Mouse (Mus musculus): Measurements from ENCODE around the gene Foxk1. TPM values are rescaled to one million over a fixed set of nuclear protein-coding genes. Genes with fewer than 3 reads are reported as not detected.

Gene Foxk1
- polyA plus RNA-seq, 1 experiment from 2014 or later = 6.5 TPM

DNA sequence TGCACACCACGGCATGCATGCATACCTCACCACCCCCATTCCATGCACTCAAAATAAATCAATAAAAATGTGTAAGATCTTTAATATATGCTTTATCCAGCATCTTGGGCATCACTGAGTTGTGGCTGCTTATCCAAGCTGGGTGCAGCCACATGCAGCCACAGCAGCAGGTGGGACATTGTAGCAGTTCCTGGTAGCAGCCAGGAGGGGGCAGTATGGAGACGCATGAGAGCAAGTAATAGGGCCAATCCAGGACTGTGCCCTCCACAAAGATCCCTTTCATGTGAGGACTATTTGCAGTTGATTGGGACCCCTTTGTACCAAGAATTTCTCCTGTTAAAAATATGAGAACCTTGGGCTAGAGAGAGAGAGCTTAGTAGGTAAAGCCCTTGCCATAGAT lies 81.2 kb downstream of the Foxk1 start:
- ATAC-seq (ENCODE audit: low FRiP score, low TSS enrichment) = no peak
- no peak overlapping the region for H3K4me2 ChIP-seq (replicated peaks; ENCODE audit: low read depth, low read length)
- no peaks in the 10 kb centered on the region for H3K9me3 ChIP-seq (ENCODE audit: control insufficient read depth, low read length)
- no peaks in the 10 kb centered on the region for H3K27me3 ChIP-seq (ENCODE audit: control insufficient read depth, insufficient read depth, low read length)
- no peak overlapping the region for H3K27ac ChIP-seq (ENCODE audit: low read depth, low read length)
- H3K4me1 ChIP-seq (ENCODE audit: control insufficient read depth, insufficient read depth, low read length) = no peaks in the 10 kb centered on the region
- H3K36me3 ChIP-seq (ENCODE audit: control insufficient read depth, insufficient read depth, low read length) = no peaks in the 10 kb centered on the region
- no peak overlapping the region for H3K4me3 ChIP-seq (ENCODE audit: low read length)
- whole genome bisulfite sequencing = 73% methylated on average over 2 of the region's 2 CpGs
- no peak overlapping the region for H3K9ac ChIP-seq (ENCODE audit: low read depth, low read length)

DNA sequence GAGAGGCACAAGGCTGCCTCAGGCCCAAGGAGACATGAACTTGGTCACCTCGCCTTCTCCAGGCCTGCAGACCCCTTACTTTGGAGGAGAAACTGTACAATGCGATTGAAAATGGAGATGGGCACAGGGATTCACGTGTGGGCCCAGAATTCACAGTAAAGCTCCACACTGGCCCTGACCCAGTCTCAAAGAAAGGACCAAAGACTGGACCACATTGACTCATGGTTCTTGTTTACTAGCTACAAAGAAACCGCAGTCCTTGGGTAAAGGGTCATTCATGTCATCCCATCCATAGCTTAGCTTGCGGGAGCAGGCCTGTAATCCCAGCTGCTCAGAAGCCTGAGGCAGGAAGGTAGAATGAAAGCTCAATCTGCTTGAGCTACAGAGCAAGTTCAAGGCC lies 82.3 kb downstream of the Foxk1 start:
- 93% methylated on average over 5 of the region's 5 CpGs for WGBS
- no peaks in the 10 kb centered on the region for H3K4me1 ChIP-seq (ENCODE audit: control insufficient read depth, insufficient read depth, low read length)
- no peak overlapping the region for H3K4me3 ChIP-seq (ENCODE audit: low read length)
- no peaks in the 10 kb centered on the region for H3K27me3 ChIP-seq (ENCODE audit: control insufficient read depth, insufficient read depth, low read length)
- no peak overlapping the region for H3K27ac ChIP-seq (ENCODE audit: low read depth, low read length)
- H3K9me3 ChIP-seq (ENCODE audit: control insufficient read depth, low read length) = no peaks in the 10 kb centered on the region
- no peak for ATAC-seq (ENCODE audit: low FRiP score, low TSS enrichment)
- H3K4me2 ChIP-seq (replicated peaks; ENCODE audit: low read depth, low read length) = no peak overlapping the region
- H3K9ac ChIP-seq (ENCODE audit: low read depth, low read length) = no peak overlapping the region
- H3K36me3 ChIP-seq (ENCODE audit: control insufficient read depth, insufficient read depth, low read length) = no peaks in the 10 kb centered on the region

DNA sequence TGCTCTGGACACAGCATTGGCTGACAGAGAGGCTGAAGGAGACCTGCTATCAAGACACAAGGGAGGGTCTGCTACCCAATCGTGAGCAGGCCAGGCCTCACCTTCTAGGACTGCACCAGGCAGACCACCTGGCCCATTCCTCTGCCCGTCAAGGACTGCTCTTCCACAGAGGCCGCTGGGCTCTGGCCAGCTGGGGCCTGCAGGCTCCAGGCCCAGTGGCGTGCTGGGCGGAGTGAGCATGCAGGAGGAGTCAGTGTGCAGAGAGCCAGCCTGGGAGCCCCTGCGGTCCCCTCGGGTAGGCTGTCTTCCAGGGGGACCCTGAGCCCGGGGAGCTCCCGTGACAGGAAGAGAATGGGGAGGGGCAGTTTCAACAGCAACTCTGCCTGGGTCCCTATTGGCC lies 85.4 kb downstream of the Foxk1 start:
- H3K27ac ChIP-seq (ENCODE audit: low read depth, low read length) = no peak overlapping the region
- H3K9me3 ChIP-seq (ENCODE audit: control insufficient read depth, low read length) = no peaks in the 10 kb centered on the region
- no peak overlapping the region for H3K9ac ChIP-seq (ENCODE audit: low read depth, low read length)
- no peak overlapping the region for H3K4me2 ChIP-seq (replicated peaks; ENCODE audit: low read depth, low read length)
- no peak for ATAC-seq (ENCODE audit: low FRiP score, low TSS enrichment)
- H3K36me3 ChIP-seq (ENCODE audit: control insufficient read depth, insufficient read depth, low read length) = no peaks in the 10 kb centered on the region
- WGBS = 61% methylated on average over 9 of the region's 9 CpGs
- no peaks in the 10 kb centered on the region for H3K4me1 ChIP-seq (ENCODE audit: control insufficient read depth, insufficient read depth, low read length)
- no peak overlapping the region for H3K4me3 ChIP-seq (ENCODE audit: low read length)
- H3K27me3 ChIP-seq (ENCODE audit: control insufficient read depth, insufficient read depth, low read length) = no peaks in the 10 kb centered on the region

DNA sequence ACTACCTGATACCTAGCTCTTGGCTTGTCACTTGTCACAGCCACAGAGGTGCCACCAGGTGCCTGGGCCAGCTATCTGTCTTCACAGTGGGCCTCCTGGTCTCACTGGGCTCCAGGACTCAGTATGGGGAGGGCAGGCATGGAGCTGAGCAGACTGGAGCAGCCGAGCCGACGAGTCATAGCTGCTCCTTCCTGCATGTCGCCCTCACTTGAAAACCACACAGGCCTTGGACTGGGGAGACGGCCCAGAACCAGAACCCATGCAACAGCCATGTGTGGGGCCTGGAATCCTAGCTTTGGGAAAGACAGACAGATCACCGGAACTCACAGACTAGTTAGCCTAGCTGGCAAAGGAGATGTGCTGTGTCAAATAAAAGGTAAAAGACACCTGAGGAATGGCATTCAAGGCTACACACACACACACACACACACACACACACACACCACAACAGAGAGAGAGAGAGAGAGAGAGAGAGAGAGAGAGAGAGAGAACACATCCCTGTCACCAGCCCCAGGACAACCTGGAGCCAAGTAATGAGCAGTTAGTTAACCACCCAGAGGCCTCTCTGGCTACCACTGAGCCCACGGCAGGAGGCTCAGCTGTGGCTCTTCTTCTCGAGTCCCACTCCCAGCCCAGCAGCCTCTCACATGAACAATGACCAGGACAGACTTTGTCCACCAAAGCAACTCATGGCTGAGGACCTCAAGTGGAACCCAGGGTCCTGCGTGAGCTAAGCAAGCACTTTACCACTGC lies 88.8 kb downstream of the Foxk1 start:
- Histone ChIP-seq H3K27ac (ENCODE audit: low read depth, low read length) (no peak overlapping the region), H3K4me1 (ENCODE audit: control insufficient read depth, insufficient read depth, low read length) (no peaks in the 10 kb centered on the region), H3K36me3 (ENCODE audit: control insufficient read depth, insufficient read depth, low read length) (no peaks in the 10 kb centered on the region), H3K4me2 (replicated peaks; ENCODE audit: low read depth, low read length) (no peak overlapping the region), H3K9me3 (ENCODE audit: control insufficient read depth, low read length) (no peaks in the 10 kb centered on the region), H3K4me3 (ENCODE audit: low read length) (no peak overlapping the region), H3K27me3 (ENCODE audit: control insufficient read depth, insufficient read depth, low read length) (no peaks in the 10 kb centered on the region), H3K9ac (ENCODE audit: low read depth, low read length) (no peak overlapping the region)
- no peak for ATAC-seq (ENCODE audit: low FRiP score, low TSS enrichment)
- 71% methylated on average over 9 of the region's 9 CpGs for WGBS

DNA sequence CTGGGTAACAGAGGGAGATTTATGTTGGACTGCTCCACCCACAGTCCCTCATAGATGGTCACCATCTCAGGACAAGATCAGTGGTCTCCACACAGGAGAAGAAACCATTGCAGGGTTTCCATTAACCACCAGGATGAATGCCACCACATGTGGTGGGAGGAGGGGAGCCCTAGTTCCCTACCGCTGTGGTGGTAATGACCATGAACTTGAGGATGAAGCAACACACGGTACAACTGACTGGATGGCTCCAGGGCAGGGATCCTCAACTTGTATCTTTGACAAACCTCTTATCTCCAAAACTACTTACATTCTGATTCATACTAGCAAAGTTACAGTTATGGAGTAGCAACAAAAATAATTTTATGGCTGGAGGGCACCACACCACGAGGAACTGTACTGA lies 92.0 kb downstream of the Foxk1 start:
- no peaks in the 10 kb centered on the region for H3K4me1 ChIP-seq (ENCODE audit: control insufficient read depth, insufficient read depth, low read length)
- 82% methylated on average over 3 of the region's 3 CpGs for WGBS

DNA sequence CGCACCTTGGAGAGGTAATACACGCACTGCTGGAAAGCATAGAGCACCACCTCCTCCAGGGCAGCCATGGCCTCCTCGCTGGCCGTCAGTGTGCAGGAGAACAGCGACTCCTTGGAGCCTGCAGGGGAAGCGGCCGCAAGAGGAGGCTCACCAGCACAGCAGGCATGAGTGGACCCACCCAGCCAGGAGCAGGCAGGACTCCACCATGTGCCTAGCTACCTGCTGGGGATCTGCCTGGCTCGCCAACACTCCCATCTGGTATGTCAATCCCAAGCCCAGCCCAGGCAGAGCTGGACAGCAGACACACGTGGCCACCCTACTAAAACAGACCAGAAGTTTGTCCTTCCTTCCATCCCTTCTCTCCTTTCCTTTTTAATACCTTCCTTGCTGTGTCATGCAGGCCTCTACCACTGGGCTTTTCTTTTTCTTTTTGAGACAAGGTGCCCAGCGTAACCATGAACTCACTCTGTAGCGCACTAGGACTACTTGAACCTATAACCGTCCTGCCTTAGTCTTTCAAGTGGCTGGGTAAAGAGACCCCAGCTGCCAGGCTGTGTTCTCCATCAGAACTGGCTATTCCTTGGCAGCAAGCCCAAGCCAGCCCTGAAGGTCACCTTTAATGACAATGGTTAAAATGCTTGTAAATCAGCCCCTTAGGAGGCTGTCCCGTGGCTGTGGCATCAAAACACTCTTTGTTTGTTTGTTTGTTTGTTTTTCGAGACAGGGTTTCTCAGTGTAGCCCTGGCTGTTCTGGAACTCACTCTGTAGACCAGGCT lies 94.2 kb downstream of the Foxk1 start:
- Histone ChIP-seq H3K4me2 (replicated peaks; ENCODE audit: low read depth, low read length) (no peak overlapping the region), H3K27ac (ENCODE audit: low read depth, low read length) (no peak overlapping the region), H3K27me3 (ENCODE audit: control insufficient read depth, insufficient read depth, low read length) (no peaks in the 10 kb centered on the region), H3K9ac (ENCODE audit: low read depth, low read length) (no peak overlapping the region), H3K36me3 (ENCODE audit: control insufficient read depth, insufficient read depth, low read length) (no peaks in the 10 kb centered on the region), H3K4me1 (ENCODE audit: control insufficient read depth, insufficient read depth, low read length) (peaks cover 5% of the 10 kb centered on the region; the same call in 1 of the 2 replicates), H3K4me3 (ENCODE audit: low read length) (no peak overlapping the region), H3K9me3 (ENCODE audit: control insufficient read depth, low read length) (no peaks in the 10 kb centered on the region)
- 55% methylated on average over 14 of the region's 14 CpGs for WGBS
- ATAC-seq (ENCODE audit: low FRiP score, low TSS enrichment) = no peak

More for the DNA sequence above, 92.0 kb downstream of the Foxk1 start:
- Histone ChIP-seq H3K9ac (ENCODE audit: low read depth, low read length) (no peak overlapping the region), H3K27me3 (ENCODE audit: control insufficient read depth, insufficient read depth, low read length) (no peaks in the 10 kb centered on the region), H3K36me3 (ENCODE audit: control insufficient read depth, insufficient read depth, low read length) (no peaks in the 10 kb centered on the region), H3K4me2 (replicated peaks; ENCODE audit: low read depth, low read length) (no peak overlapping the region), H3K4me3 (ENCODE audit: low read length) (no peak overlapping the region), H3K27ac (ENCODE audit: low read depth, low read length) (no peak overlapping the region), H3K9me3 (ENCODE audit: control insufficient read depth, low read length) (no peaks in the 10 kb centered on the region)
- ATAC-seq (ENCODE audit: low FRiP score, low TSS enrichment) = no peak

DNA sequence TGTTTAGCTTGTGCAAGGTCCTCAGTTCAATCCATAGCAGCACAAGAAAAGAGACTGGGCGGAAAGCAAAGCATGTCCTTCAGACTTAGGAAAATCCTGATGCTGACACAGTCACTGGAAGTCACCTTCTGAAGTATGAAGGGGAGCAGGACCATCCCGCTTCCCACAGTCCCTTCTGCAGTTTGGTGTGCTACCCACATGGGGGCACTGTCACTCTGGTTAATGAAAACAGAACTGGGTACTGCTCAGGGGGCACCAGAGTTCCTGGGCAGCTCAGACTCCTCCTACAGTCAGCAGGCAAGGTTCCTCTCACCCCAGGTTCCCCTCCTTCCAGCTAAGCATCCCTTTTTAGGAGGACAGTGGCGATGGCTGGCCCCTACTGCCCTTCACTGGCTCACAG lies 97.7 kb downstream of the Foxk1 start:
- no peaks in the 10 kb centered on the region for H3K9me3 ChIP-seq (ENCODE audit: control insufficient read depth, low read length)
- no peak overlapping the region for H3K9ac ChIP-seq (ENCODE audit: low read depth, low read length)
- no peaks in the 10 kb centered on the region for H3K27me3 ChIP-seq (ENCODE audit: control insufficient read depth, insufficient read depth, low read length)
- no peak overlapping the region for H3K4me2 ChIP-seq (replicated peaks; ENCODE audit: low read depth, low read length)
- no peak overlapping the region for H3K4me3 ChIP-seq (ENCODE audit: low read length)
- no peak for ATAC-seq (ENCODE audit: low FRiP score, low TSS enrichment)
- H3K36me3 ChIP-seq (ENCODE audit: control insufficient read depth, insufficient read depth, low read length) = no peaks in the 10 kb centered on the region
- 51% methylated on average over 3 of the region's 3 CpGs for WGBS
- peaks cover 12% of the 10 kb centered on the region for H3K4me1 ChIP-seq (ENCODE audit: control insufficient read depth, insufficient read depth, low read length)
- H3K27ac ChIP-seq (ENCODE audit: low read depth, low read length) = no peak overlapping the region

DNA sequence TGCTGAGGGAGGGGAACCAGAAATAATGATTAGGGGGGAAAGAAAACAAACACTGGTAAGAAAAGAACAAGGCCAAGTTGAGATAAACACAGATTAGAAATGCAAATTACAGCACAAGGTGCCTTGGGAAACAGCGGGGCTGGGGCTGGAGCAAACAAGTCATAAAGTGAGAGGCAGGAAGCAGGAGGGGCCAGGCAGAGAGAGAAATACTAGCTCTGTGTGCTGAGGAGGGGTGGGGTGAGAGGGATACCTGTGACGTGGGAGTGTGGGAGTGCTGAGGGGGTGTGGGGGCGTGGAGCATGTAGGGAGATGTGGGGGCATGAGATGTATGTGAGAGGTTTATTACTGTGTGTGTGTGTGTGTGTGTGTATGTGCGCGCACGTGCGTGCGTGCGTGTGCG lies 99.6 kb downstream of the Foxk1 start:
- 0 out of 2 replicates have a peak, but pooled peaks have one; percentile 33 for ATAC-seq (ENCODE audit: low FRiP score, low TSS enrichment)
- WGBS = 46% methylated on average over 10 of the region's 10 CpGs

DNA sequence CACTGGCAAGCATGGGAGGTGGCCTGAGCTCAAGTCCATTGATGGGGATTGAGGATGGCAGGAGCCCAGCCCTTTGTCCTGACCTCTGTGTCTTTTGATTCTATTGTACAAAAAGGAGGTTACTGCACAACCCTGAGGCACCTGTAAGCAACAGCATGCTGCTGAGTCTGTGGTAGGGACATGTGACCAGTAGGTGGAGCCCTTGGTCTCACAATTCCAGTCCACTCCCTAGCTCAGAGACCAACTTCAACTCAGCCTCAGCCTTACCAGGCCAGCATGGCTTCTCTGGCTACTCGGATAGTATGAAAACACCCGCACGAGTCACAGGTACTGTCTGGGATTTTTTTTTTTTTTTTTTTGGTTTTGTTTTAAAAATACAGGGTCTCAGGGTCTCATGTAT lies 101.1 kb downstream of the Foxk1 start:
- Histone ChIP-seq H3K9me3 (ENCODE audit: control insufficient read depth, low read length) (no peaks in the 10 kb centered on the region), H3K27me3 (ENCODE audit: control insufficient read depth, insufficient read depth, low read length) (no peaks in the 10 kb centered on the region), H3K4me3 (ENCODE audit: low read length) (no peak overlapping the region), H3K27ac (ENCODE audit: low read depth, low read length) (no peak overlapping the region), H3K36me3 (ENCODE audit: control insufficient read depth, insufficient read depth, low read length) (no peaks in the 10 kb centered on the region), H3K4me1 (ENCODE audit: control insufficient read depth, insufficient read depth, low read length) (peaks cover 12% of the 10 kb centered on the region), H3K9ac (ENCODE audit: low read depth, low read length) (no peak overlapping the region), H3K4me2 (replicated peaks; ENCODE audit: low read depth, low read length) (no peak overlapping the region)
- peak; percentile 83 for ATAC-seq (ENCODE audit: low FRiP score, low TSS enrichment)
- 0% methylated on average over 3 of the region's 3 CpGs for whole genome bisulfite sequencing

More for the DNA sequence above, 99.6 kb downstream of the Foxk1 start:
- H3K4me3 ChIP-seq (ENCODE audit: low read length) = no peak overlapping the region
- H3K4me1 ChIP-seq (ENCODE audit: control insufficient read depth, insufficient read depth, low read length) = peaks cover 12% of the 10 kb centered on the region
- H3K9me3 ChIP-seq (ENCODE audit: control insufficient read depth, low read length) = no peaks in the 10 kb centered on the region
- H3K4me2 ChIP-seq (replicated peaks; ENCODE audit: low read depth, low read length) = no peak overlapping the region
- H3K27me3 ChIP-seq (ENCODE audit: control insufficient read depth, insufficient read depth, low read length) = no peaks in the 10 kb centered on the region
- no peak overlapping the region for H3K27ac ChIP-seq (ENCODE audit: low read depth, low read length)
- H3K36me3 ChIP-seq (ENCODE audit: control insufficient read depth, insufficient read depth, low read length) = no peaks in the 10 kb centered on the region
- H3K9ac ChIP-seq (ENCODE audit: low read depth, low read length) = 0 out of 2 replicates have a peak overlapping the region, but pooled peaks have one; percentile 12

All from kidney, embryonic 14.5 days (tissue).